Mouse (Mus musculus) megakaryocyte-erythroid progenitor cell, adult 5-6 weeks (primary cell): ENCODE data around the gene Rab4b. TPM values are rescaled to one million over a fixed set of nuclear protein-coding genes. Genes with fewer than 3 reads are reported as not detected.

Source experiments
- ATAC-seq: replicated peaks from 2 replicates; pipeline ENCODE4 v1.8.0; 2016; ENCODE audit warnings: mild to moderate bottlenecking, inconsistent platforms; ENCODE audit not compliant: severe bottlenecking, poor library complexity, low FRiP score, low TSS enrichment
- total RNA-seq, 2 experiments: library from RNA; stranded (forward) in 1 of 2; stranded (reverse) in 1 of 2; fragments of 200-1000, 215-1000 nt in 1 of 2; fragments of >200 nt in 1 of 2; fragmentation: Nextera tagmentation in 1 of 2; gene quantifications; 2 replicates each; pipeline ENCODE4 v1.2.3; 2014 to 2017

Gene Rab4b
- total RNA-seq, 2 experiments from 2014 or later: 3.0 to 30.1 TPM

DNA sequence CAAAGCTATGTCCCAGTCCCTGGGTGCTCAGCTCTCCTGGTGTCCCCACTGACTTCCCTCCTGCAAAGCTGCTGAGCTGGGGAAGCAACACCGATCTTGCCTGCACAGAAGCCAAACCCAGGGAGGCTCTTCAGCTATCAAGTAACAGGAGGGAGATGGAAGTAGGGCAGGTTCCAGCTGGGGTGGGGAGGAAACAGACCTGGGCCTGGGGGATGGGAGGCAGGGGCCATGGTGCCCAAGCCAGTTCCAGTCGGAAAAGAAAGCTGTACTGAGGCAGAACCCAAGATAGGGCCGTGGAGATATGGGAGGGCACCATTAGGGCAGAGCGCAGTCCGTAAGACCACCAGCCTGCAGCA is 15.3 kb downstream of the Rab4b start:
- ATAC-seq: no peak

DNA sequence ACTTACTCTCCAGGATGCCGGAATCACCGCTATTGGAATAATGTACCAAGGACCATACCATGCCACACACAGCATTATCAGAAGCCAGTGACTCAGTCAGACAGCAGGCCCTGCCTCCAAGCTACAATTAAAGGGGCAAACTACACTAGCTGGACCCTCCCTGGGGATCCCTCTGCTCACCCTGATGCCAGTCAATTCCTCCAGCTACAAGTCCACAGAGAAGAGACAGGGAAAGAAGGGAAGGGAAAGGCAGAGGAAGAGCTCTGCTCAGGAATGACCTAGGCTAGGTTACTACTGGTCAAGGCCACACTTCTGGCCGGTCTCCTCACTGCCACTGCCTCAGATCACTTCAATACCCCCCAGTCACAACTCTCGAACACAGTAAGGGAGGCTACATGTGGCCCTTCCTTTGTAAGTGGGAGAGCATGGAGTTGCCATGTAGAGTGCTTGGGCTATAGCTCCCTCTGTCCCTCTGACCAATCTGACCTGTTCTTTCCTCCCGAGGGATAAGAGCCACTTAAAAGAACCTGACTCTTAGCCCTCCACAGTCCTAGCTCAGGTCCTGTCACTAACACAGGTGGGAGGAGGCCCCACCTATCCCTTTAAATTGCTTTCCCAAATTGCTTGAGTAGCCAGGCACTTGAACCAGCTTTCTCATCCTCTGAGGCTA is 15.8 kb downstream of the Rab4b start:
- no peak for ATAC-seq

- ATAC-seq: no peak
Observed at GRCm38 (mm10) chr7:27161744-27162143, 17.0 kb downstream of the Rab4b start.

DNA sequence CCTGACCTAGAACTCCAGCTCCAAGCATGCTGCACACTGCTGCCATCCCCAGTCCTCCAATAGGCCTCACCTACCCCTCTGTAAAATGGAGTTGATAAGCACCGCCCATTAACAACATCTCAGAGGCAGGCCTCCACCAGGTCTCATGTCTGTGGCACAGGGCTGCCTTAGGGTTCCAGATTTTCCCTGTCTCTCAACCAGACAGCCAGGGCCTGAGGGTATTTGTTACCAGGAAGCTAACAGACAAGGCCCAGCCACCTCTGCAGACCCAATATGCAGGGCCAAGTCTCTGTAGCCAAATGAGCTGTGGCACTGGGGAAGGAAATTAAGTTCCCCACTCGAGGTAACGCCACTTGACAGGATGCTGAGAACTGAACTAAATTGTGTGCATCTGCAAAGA is 17.8 kb downstream of the Rab4b start:
- ATAC-seq: no peak

- ATAC-seq: peak; percentile 83
Observed at GRCm38 (mm10) chr7:27159882-27160281, 18.8 kb downstream of the Rab4b start.

DNA sequence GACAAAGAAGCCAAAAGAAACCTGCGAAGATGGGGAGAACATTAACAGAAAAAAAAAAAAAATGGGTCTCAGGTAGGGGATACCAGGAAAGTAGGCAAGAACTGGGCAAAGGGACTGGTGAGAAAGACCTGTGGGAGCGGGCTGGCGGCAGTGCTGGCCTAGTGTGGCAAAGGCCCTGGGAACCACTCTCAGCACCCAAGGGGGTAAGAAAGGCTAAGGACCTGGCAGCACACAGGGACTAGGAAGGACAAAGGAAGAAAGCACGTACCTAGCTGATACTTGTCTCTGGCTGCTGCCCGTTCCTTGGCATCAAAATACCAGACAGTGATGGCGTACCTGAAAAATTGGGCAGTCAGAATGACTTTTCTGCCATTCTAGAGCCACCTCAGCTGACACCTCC is 19.4 kb downstream of the Rab4b start:
- no peak for ATAC-seq

- ATAC-seq: no peak
Observed at GRCm38 (mm10) chr7:27158171-27158570, 20.5 kb downstream of the Rab4b start.

GRCm38 (mm10) chr7:27156005-27156404 is 22.7 kb downstream of the Rab4b start:
- no peak for ATAC-seq

DNA sequence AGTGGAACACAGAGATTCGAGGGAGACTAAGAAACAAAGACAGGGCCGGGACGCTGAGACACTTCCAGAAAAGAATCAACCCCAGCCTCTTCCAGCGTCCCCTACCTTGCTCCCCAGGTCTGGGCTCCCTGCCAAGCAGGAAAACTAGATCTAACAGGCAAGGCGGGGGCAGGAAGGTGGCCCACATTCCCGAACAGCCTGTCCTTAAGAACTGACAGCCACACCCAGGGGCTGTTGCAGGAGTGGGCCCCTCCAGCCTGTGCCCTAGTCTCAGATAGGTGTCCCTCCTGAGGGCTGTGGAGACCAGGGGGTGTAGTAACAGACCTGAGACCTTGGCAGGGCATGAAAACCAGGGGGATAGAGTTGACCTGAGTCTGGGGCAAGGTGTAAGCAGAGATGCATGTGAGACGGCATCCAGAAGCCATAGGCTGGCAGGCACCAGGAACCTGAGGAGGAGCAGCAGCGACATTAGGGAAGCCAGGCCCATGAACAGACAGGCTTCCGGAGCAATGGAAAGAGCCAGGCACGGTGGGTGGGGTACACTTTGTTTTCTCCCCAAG is 25.4 kb downstream of the Rab4b start, which contains the start of gene Cyp2t4:
Cyp2t4 (plus strand) TSS at position 510 of the 560 bp plus-strand sequence.
- ATAC-seq: no peak

- ATAC-seq: no peak
Observed at GRCm38 (mm10) chr7:27136410-27136996, 42.2 kb downstream of the Rab4b start.

DNA sequence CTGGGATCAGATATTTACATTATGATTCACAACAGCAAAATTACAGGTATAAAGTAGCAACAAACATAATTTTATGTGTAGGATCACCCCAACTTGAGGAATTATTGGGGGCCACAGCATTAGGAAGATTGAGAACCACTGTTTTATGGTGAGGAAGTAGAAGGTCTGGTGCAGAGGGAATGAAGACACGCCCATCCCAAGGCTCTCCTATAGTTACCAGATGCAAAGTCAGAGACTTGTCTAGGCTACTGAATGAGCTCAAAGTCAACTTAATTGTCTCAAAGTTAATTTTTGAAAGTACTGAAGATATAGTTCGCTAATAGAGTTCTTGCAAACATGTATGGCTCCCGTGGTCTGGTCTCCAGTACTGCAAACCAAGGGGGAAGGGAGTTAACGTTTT is 44.9 kb downstream of the Rab4b start:
- no peak for ATAC-seq

DNA sequence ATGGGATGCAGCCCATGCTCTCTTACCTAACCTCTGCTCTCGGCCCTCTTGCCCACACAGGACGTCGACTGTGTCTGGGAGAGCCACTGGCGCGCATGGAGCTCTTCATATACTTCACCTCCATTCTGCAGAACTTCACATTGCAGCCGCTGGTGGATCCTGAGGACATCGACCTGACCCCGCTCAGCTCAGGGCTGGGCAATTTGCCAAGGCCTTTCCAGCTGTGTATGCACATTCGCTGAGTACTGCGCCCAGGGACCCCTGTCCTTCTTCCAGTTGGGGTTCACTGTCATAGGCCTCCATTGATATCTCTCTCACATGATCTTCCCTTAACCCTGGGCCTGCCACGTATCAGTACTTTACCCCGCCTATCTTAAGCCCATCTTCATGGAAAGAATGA is 45.5 kb downstream of the Rab4b start:
- ATAC-seq: no peak

GRCm38 (mm10) chr7:27132588-27132987 is 46.1 kb downstream of the Rab4b start:
- ATAC-seq: no peak

- no peak for ATAC-seq
Observed at GRCm38 (mm10) chr7:27131387-27131786, 47.3 kb downstream of the Rab4b start.

DNA sequence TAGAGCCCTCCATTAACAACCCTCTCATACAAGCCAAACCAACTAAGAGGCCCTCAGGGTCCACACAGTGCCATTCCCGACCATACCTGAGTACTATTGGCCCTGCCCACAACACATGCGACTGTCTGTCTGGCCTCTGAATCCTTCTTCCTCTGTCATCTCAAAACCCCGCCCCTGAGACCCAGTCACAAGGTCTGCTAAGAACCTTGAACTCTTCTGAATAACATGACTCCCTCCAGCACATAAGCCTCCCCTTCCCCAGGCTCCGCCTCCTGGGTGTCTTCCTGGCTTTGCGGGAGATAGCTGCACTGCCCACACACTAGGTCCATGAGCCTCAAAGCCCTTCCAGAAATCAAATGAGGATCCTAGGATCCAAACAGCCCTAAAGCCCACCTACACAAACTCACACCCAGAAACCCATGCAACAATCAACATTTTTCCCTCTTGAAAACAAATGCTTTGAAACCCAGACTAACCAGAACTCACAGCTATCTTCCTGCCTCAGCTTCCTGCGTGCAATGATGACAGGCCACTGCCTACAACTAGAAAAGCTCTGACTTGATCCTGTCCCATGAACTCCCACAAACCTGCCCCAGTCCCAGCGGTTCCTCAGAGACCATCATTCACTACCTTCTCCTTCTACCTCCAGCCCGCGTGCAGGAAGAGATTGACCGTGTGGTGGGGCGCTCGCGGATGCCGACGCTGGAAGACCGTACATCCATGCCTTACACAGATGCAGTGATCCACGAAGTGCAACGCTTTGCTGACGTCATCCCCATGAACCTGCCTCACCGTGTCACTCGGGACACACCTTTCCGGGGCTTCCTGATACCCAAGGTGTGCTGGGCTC is 48.0 kb downstream of the Rab4b start:
- ATAC-seq: no peak

DNA sequence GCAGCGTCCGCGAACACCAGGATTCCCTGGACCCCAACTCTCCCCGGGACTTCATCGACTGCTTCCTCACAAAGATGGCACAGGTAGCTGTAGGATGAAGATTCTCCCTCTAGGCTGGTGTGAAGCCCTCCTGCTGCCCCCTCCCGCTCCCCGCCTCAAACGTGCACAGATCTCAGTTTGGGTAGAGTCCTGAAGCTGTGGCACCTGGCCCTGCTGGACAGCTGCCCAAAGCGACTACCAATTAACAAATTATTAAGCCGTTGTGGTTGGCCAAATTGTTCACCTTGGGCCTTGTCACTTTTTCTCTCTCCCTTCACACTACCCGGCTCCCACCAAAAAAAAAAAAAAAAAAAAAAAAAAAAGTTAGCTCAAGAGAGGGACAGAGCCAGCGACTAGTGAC is 48.9 kb downstream of the Rab4b start:
- ATAC-seq: no peak

DNA sequence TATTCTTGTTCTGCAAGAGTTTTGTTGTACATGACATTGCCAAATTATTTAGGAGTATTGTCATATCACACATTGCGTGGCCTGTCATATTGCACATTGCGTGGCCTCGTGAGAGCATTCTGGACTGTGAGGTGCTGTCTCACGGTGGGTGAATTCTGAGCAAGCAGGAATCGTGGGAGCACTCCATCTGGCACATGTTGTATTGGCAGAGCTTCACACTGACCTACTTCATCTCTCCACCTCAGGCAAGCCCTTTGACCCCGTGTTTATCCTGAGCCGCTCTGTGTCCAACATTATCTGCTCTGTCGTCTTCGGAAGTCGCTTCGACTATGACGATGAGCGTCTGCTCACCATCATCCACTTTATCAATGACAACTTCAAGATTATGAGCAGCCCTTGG is 49.8 kb downstream of the Rab4b start:
- ATAC-seq: no peak

DNA sequence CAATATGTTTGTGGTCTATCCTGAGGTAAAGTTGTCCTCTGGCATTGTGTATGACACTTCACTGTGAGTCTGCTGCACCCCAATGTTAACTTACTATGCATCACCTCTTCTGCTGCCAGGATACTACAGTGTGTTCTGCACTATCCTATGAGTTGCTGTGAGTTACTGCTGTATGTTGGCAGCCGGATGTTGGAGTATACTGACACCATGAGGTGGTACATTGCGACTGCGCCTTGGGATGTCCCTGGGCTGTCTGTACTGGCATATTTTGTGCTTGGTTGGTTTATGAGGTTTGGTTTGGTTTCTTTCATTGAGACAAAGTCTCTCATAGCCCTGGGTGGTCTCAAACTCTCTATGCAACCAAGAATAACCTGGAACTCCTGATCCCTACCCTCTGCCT is 50.5 kb downstream of the Rab4b start:
- ATAC-seq: peak; percentile 68; the same call in 1 of the 2 replicates

GRCm38 (mm10) chr7:27124969-27125368 is 53.7 kb downstream of the Rab4b start:
- no peak for ATAC-seq

DNA sequence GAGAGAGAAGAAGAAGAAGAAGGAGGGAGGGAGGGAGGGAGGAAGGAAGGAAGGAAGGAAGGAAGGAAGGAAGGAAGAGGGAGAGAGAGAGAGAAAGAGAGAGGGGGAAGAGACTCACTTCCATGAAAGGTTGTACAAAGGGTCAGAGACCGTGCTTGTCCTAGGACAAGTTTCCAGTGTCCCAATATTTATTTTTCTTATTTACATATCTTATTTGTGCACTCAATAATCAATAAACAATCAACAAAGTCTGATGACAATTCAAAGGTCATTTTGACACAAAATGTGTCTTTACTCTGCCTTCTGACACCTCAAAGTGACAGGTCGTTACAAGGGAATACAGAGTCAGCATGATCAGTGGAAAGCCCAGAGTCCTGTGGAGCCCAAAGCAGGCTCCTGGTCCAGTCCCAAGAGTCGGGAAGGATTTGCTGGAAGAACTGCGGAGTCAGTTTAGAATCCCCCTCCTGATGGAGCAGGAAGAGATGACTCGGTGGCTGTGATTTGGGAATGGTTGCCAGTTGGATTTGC is 54.3 kb downstream of the Rab4b start:
- no peak for ATAC-seq
